Mouse (Mus musculus) lung, adult 2 months (tissue): ENCODE measurements at regions not wholly inside any gene's neighbourhood (a gene's known extent, or its start where the extent isn't known, plus 50 kb on each side); places are given as distances from the start of the nearest gene placed in this dataset.

Experiments used
- DNase-seq: peaks from one replicate; pipeline ENCODE4 v3.0.0; 2022
- H3K4me1 ChIP-seq: fragments of 200-500 bp; 2 replicates; pipeline ENCODE4 v1.6.1; 2011; ENCODE audit warnings: low read length; ENCODE audit not compliant: control insufficient read depth, insufficient read depth
- H3K4me3 ChIP-seq: fragments of 200-500 bp; replicated peaks from 2 replicates; pipeline ENCODE3; 2011; ENCODE audit warnings: low read depth, mild to moderate bottlenecking, control low read depth, low read length; ENCODE audit errors: extremely low read depth
- CTCF ChIP-seq: fragments of 200-500 bp; IDR thresholded peaks from 2 replicates; pipeline ENCODE4 v1.5.1; 2011; ENCODE audit warnings: mild to moderate bottlenecking, low read length, control low read depth; ENCODE audit not compliant: insufficient read depth
- POLR2A ChIP-seq: fragments of 200-500 bp; IDR thresholded peaks from 2 replicates; pipeline ENCODE4 v1.6.1; 2011; ENCODE audit warnings: low read depth, mild to moderate bottlenecking, control low read depth, low read length, borderline replicate concordance; ENCODE audit errors: extremely low read depth
- WGBS: fragments of 180-500 bp; shearing (Covaris S2); methylation state at CpG from one replicate; pipeline ENCODE4 v1.1.7; 2018; 5-methylcytosine and 5-hydroxymethylcytosine counted together

- Histone ChIP-seq H3K4me1 (no peaks in the 10 kb centered on the region), H3K4me3 (no peak overlapping the region)
- TF ChIP-seq POLR2A, result no peak
- TF ChIP-seq CTCF, result no peak
- WGBS, result 31% methylated on average over 12 of the region's 12 CpGs
- no peak for DNase-seq
Measured at GRCm38 (mm10) chr6:52368734-52369412, 55.6 kb downstream of the Evx1 start.

GRCm38 (mm10) chr6:52370806-52371360 is 57.6 kb downstream of the Evx1 start:
- DNase-seq, result no peak
- WGBS, result 90% methylated on average over 8 of the region's 8 CpGs
- Histone ChIP-seq H3K4me1 (no peaks in the 10 kb centered on the region), H3K4me3 (no peak overlapping the region)
- TF ChIP-seq CTCF (no peak), POLR2A (no peak)

GRCm38 (mm10) chr6:52379146-52379545 is 65.8 kb downstream of the Evx1 start:
- Histone ChIP-seq H3K4me3 (no peak overlapping the region), H3K4me1 (no peaks in the 10 kb centered on the region)
- no peak for DNase-seq
- WGBS, result 74% methylated on average over 3 of the region's 3 CpGs
- TF ChIP-seq POLR2A (no peak), CTCF (no peak)

- 55% methylated on average over 5 of the region's 5 CpGs for WGBS
- TF ChIP-seq CTCF (no peak), POLR2A (no peak)
- DNase-seq, result no peak
- Histone ChIP-seq H3K4me1 (no peaks in the 10 kb centered on the region), H3K4me3 (no peak overlapping the region)
Measured at GRCm38 (mm10) chr6:52379588-52379987, 66.3 kb downstream of the Evx1 start.

- Histone ChIP-seq H3K4me3 (no peak overlapping the region), H3K4me1 (no peaks in the 10 kb centered on the region)
- no peak for DNase-seq
- TF ChIP-seq CTCF (no peak), POLR2A (no peak)
- WGBS, result 83% methylated on average over 2 of the region's 2 CpGs
Measured at GRCm38 (mm10) chr6:52385044-52385443, 71.7 kb downstream of the Evx1 start.

GRCm38 (mm10) chr6:52401404-52401803 is 88.1 kb downstream of the Evx1 start:
- H3K4me3 ChIP-seq, result no peak overlapping the region
- TF ChIP-seq POLR2A (no peak), CTCF (no peak)
- DNase-seq, result no peak
- 35% methylated on average over 5 of the region's 5 CpGs for WGBS
- H3K4me1 ChIP-seq, result no peaks in the 10 kb centered on the region; the same call in 1 of the 2 replicates

- no peak overlapping the region for H3K4me3 ChIP-seq
- no peak for DNase-seq
- H3K4me1 ChIP-seq, result no peaks in the 10 kb centered on the region
- 85% methylated on average over 4 of the region's 4 CpGs for WGBS
- TF ChIP-seq CTCF (no peak), POLR2A (no peak)
Measured at GRCm38 (mm10) chr6:52409991-52410390, 96.7 kb downstream of the Evx1 start.

GRCm38 (mm10) chr6:52410711-52411110 is 97.4 kb downstream of the Evx1 start:
- 67% methylated on average over 5 of the region's 5 CpGs for WGBS
- TF ChIP-seq POLR2A (no peak), CTCF (no peak)
- Histone ChIP-seq H3K4me1 (no peaks in the 10 kb centered on the region), H3K4me3 (no peak overlapping the region)
- DNase-seq, result no peak

GRCm38 (mm10) chr6:52411302-52411701 is 98.0 kb downstream of the Evx1 start:
- TF ChIP-seq CTCF (no peak), POLR2A (no peak)
- Histone ChIP-seq H3K4me1 (no peaks in the 10 kb centered on the region), H3K4me3 (no peak overlapping the region)
- 78% methylated on average over 2 of the region's 2 CpGs for WGBS
- DNase-seq, result no peak

GRCm38 (mm10) chr6:52413639-52414038 is 100.3 kb downstream of the Evx1 start:
- Histone ChIP-seq H3K4me1 (no peaks in the 10 kb centered on the region; the same call in 1 of the 2 replicates), H3K4me3 (no peak overlapping the region)
- TF ChIP-seq CTCF (no peak), POLR2A (no peak)
- 95% methylated on average over 4 of the region's 4 CpGs for WGBS
- no peak for DNase-seq
